Mouse (Mus musculus) spleen, postnatal 10 days (tissue): ENCODE measurements around the gene Nkain2.
"Not testable (repeated sequence)": the region's sequence is repeated elsewhere in the genome, so short reads cannot be mapped to it uniquely, and the experiment has no call there.

Source experiments
- DNase-seq, 2 experiments: peaks; one replicate each; pipeline ENCODE4 v3.0.0; 2021 to 2022; ENCODE audit warnings: low spot score in 2 of 2

Nkain2 gene

DNA sequence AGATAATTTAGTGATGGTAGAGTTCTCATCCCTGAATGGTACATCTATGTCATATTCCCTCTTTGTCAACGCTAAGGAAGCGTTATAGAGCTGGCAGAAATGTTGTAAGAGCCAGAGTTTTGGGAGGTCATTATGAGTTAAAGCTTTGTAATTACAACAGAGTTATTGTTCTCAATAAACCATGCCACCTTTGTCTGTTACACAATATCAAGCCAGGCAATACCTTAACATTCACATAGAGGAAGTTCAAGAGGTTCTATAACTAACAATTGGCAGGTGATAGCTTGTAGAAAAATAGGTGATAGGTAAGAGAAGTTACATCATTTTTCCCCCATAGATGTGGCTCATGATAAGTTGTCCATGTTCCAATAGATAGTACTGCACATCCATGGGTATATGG is 832.0 kb downstream of the Nkain2 start:
- no peak for DNase-seq

GRCm38 (mm10) chr10:32052546-32053295 is 837.5 kb downstream of the Nkain2 start:
- no peak for DNase-seq

DNA sequence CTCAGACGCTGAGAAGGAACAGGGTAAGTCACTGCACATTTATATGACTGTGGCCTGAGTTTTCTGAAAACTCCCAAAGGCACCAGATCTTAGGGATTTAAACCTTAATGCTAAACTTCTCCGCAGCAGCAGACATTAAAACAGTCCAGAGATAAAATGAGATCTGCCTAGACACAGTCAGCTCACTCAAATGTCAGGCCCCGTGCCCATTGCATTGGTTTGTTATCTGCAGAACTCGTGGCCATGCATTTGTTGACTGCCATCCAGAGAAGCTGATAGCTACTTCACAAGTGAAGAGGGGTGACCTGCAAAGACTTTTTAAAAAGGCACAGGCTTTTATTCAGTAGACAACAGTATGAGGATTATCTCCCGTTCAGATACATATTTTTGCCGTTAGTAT is 838.2 kb downstream of the Nkain2 start:
- no peak for DNase-seq

GRCm38 (mm10) chr10:32029996-32030395 is 860.3 kb downstream of the Nkain2 start:
- no peak for DNase-seq

DNA sequence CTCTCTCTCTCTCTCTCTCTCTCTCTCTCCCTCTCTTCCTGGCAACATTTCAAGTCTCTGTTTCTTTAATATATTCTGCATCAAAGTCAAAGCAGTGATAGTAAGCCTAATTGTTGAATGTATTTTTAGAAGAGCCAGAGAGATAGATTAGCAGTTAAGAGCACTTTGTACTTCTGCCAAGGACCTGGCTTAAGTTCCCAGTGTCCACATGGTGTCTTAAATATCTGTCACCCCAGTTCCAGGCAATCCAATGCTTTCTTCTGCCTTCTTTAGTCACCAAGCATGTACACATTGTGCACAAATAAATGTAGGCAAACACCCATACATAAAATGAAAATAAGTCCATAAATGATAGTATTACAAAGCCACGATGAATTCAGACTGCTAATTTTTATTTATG is 871.9 kb downstream of the Nkain2 start:
- no peak for DNase-seq

DNA sequence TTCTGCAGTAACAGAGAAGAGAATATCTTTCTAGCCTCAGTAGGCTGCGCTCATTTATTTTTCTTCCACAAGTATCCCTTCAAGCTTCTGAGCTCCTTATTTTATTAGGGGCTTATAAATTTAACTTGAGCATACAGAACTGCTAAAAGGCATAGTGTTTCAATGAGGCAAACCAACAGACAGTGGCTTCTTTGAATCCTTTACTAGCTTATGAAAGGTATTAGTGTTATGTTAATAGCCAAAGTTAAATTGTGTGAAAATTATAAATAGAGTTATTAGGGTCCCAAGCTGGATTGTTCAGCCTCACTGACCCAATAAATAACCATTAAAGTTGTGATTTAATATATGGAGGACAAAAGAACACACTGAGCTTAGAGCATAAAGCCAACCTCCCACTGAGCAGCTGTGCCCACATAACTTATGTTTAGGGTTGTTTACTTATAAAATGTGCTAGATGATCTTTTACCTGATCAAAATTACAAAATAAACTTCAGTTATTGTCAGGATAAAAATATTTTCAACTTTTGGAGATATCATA is 889.0 kb downstream of the Nkain2 start:
- DNase-seq: no peak

- no peak for DNase-seq
Measured at GRCm38 (mm10) chr10:31993205-31993604, 897.1 kb downstream of the Nkain2 start.

DNA sequence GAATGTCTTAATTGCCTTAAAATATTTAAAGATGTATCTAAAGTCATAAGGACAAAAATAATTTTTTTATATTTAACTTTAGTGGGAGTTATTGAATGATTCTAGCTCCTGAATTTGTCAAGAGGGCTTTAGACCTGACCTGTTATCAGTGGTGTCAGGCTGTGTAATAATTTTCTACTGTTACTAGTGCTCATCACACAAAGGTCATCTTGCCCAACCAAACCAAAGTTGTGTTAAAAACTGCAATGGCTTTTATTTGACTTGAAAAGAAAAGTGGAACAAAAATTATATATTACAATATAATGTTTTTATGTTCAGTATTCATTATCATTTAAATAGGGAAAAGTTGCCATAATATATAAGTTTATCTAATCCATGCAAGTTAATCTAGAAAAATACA is 911.9 kb downstream of the Nkain2 start:
- no peak for DNase-seq

DNA sequence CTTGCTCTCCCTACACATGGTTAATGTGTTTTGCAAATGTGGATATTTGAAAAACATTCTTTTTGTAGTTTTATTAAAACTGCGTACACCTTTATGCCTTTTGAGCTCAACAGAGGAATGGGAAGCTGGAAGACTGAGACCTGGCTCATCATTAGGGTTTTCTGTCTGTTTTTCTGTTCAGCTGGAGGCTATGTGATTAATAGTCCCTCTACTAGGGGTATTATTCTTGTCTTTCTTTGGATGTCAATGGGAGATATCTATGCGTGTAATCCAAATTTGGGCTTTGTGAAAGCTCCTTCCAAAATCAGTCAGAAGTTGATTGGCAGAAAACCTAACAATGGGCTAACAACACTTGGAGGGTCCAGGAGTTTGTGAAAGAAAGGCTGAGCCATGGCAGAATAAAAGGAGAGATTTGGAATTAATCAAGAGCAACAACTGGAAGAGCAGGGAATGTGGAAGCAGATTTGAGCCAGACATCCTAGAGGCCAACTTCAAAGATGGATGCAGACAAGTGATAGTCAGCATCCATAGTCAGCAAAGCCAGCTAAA is 943.0 kb downstream of the Nkain2 start:
- no peak for DNase-seq

DNA sequence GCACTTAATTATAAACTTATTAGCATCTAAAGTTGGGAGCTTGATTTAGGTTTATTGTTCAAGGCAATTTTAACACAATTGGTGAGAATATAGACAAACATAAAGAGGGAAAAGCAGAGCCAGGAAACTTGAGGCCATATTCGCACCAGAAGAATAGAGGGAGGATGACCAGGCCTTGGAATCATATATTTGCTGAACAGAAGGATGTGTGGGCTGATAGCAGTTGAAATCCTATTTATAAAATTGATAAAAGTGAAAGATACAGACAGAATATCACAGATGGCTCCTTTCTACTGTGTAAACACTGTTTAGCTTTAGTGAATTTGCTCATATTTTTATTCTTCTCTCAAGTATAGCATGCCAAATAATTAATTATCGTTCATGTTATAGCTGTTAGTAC is 958.3 kb downstream of the Nkain2 start:
- no peak for DNase-seq

GRCm38 (mm10) chr10:31927657-31928056 is 962.6 kb downstream of the Nkain2 start:
- DNase-seq: no peak

GRCm38 (mm10) chr10:31920901-31921300 is 969.4 kb downstream of the Nkain2 start:
- DNase-seq: not testable (repeated sequence)

GRCm38 (mm10) chr10:31907488-31907887 is 982.8 kb downstream of the Nkain2 start:
- DNase-seq: no peak

- DNase-seq: no peak
Measured at GRCm38 (mm10) chr10:31899501-31899900, 990.8 kb downstream of the Nkain2 start.

DNA sequence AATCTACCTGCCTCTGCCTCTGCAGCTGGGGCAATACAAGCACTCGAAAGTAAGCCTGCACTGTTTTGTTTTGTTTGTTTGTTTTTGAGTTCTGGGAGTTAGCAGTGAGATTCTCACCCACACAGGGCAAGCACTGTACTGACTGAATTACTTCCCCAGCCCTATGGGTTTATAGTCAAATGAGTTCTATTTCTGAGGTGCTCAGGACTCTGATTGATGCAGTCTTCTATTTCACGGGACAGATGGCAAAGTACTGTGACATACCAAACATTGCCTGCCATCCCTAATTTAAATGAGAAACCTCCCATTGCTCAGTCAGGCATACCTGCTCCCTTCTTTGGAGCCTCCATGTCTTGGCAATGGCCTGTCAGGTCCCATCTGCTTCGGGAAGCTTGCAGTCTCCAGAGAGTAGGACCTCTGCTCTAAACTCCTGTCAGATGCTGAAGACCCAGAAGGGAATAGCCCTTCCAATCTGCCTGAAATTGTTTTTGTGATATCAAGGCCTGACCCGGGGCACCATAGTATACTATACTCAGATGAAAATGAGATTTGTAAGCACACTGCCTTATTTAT is 1016.9 kb downstream of the Nkain2 start:
- no peak for DNase-seq

- no peak for DNase-seq
Measured at GRCm38 (mm10) chr10:31868275-31868674, 1022.0 kb downstream of the Nkain2 start.

DNA sequence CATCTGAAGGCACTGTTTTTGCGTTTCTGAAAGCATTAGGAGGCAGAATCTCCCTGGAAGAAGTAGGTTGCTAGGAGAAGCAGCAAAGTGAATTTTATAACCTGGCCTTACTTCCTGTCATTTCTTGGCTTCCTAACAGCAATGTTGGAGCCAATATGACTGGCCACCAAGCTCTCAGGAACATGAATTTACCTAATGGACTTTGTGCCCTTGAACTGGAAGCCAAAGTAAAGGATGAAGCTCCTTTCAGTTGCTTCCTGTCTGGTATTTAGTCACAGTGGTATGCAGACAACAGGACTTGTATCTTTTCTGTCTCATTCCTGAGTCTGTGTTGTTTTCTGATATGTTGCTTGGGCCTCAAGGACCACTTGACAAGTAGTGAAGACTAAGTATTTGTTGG is 1063.2 kb downstream of the Nkain2 start:
- DNase-seq: no peak

GRCm38 (mm10) chr10:31812543-31812942 is 1077.7 kb downstream of the Nkain2 start:
- no peak for DNase-seq

DNA sequence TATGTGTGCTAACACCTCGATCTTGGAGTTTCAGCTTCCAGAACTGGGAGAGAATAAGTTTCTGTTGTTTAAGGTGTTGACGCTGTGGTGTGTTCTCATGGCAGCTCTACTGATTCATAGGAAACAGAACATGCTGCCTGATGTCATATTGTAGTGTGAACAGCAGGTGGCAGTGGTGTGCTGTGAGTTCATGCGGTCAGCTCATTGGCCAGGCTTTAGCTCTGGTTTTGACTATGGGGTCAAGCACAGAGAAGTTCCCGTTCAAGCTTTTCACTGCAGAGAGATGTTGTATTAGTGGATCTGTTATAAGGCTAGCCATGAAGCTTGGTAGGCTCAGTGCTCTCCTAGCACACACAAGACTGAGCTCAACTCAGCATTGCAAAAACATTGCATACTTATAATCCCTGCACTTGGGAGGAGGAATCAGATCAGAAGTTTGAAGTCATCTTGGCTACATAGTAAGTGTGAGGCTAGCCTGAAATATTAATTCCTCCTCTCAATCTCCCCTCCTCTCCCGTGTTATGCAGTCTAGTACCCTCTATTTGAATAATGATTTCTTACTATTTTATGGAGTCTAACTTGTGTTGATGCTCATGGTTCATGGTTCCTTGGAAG is 1147.7 kb downstream of the Nkain2 start:
- DNase-seq: peak in 1 of 2 experiments; percentile 19

- DNase-seq: no peak
Measured at GRCm38 (mm10) chr10:31728036-31728435, 1162.2 kb downstream of the Nkain2 start.

- DNase-seq: no peak
Measured at GRCm38 (mm10) chr10:31647270-31647669, 1243.0 kb downstream of the Nkain2 start.

GRCm38 (mm10) chr10:31646083-31646482 is 1244.2 kb downstream of the Nkain2 start:
- no peak for DNase-seq
